Mouse (Mus musculus) liver, postnatal 0 days (tissue): Measurements from ENCODE around the gene Zfp775.

ENCODE experiments used
- CTCF ChIP-seq: sonication (generic); IDR thresholded peaks from 2 replicates; pipeline ENCODE4 v1.5.1; 2016; ENCODE audit warnings: antibody characterized with exemption, low read depth
- EP300 ChIP-seq: IDR thresholded peaks from 2 replicates; pipeline ENCODE4 v1.6.1; 2016; ENCODE audit warnings: antibody characterized with exemption, low read depth, mild to moderate bottlenecking

- TF ChIP-seq CTCF = no peak
- no peak for TF ChIP-seq EP300
Measured at GRCm38 (mm10) chr6:48647611-48648010, 45.7 kb downstream of the Zfp775 start.
